Mouse (Mus musculus) embryo, embryonic 10 days (tissue): ENCODE results near the gene Trim8.

Source experiments
- DNase-seq: peaks from one replicate; pipeline ENCODE4 v3.0.0-alpha.2; 2015; ENCODE audit warnings: low spot score

Trim8 gene

GRCm38 (mm10) chr19:46505646-46506371 lies 4.3 kb downstream of the Trim8 start:
- no peak for DNase-seq

GRCm38 (mm10) chr19:46506372-46506717 lies 4.8 kb downstream of the Trim8 start:
- no peak for DNase-seq

- peak; percentile 69 for DNase-seq
Observed at GRCm38 (mm10) chr19:46507181-46507581, 5.7 kb downstream of the Trim8 start.

GRCm38 (mm10) chr19:46507806-46508205 lies 6.3 kb downstream of the Trim8 start:
- DNase-seq: no peak

GRCm38 (mm10) chr19:46508738-46509137 lies 7.2 kb downstream of the Trim8 start:
- no peak for DNase-seq

GRCm38 (mm10) chr19:46509202-46509601 lies 7.7 kb downstream of the Trim8 start:
- no peak for DNase-seq

- DNase-seq: no peak
Observed at GRCm38 (mm10) chr19:46509736-46510135, 8.2 kb downstream of the Trim8 start.

GRCm38 (mm10) chr19:46510401-46510800 lies 8.9 kb downstream of the Trim8 start:
- no peak for DNase-seq

GRCm38 (mm10) chr19:46510824-46511223 lies 9.3 kb downstream of the Trim8 start:
- DNase-seq: no peak

- DNase-seq: no peak
Observed at GRCm38 (mm10) chr19:46511263-46511662, 9.8 kb downstream of the Trim8 start.

GRCm38 (mm10) chr19:46514387-46514786 lies 12.9 kb downstream of the Trim8 start:
- no peak for DNase-seq

GRCm38 (mm10) chr19:46515287-46515821 lies 13.9 kb downstream of the Trim8 start:
- no peak for DNase-seq

GRCm38 (mm10) chr19:46516667-46517528 lies 15.4 kb downstream of the Trim8 start:
- DNase-seq: no peak

- peak; percentile 59 for DNase-seq
Observed at GRCm38 (mm10) chr19:46517529-46518351, 16.2 kb downstream of the Trim8 start.

- DNase-seq: peak; percentile 59
Observed at GRCm38 (mm10) chr19:46518352-46518787, 16.9 kb downstream of the Trim8 start.

GRCm38 (mm10) chr19:46518828-46519621 lies 17.5 kb downstream of the Trim8 start:
- DNase-seq: peak; percentile 42

- DNase-seq: no peak
Observed at GRCm38 (mm10) chr19:46521698-46522097, 20.2 kb downstream of the Trim8 start.

- peak; percentile 6 for DNase-seq
Observed at GRCm38 (mm10) chr19:46522433-46523044, 21.0 kb downstream of the Trim8 start.

- DNase-seq: no peak
Observed at GRCm38 (mm10) chr19:46523131-46523479, 21.6 kb downstream of the Trim8 start.

GRCm38 (mm10) chr19:46523480-46524151 lies 22.1 kb downstream of the Trim8 start:
- DNase-seq: peak; percentile 90
